Comparison of ENCODE assay signal across 8 mouse cellular contexts in genomic region chr14:73502591-73503184, GRCm38 (mm10). TPM values are rescaled to one million over a fixed set of nuclear protein-coding genes. Genes with fewer than 3 reads are reported as not detected.
A peak's percentile ranks its signal among the peaks of the same experiment; 100 is the strongest.
DNase-seq lines count a peak whose midpoint lies in the region; ATAC-seq and TF ChIP-seq lines count a peak whose summit lies in the region.

No protein-coding gene starts in this region.

- no peak overlapping the region for H3K4me3 ChIP-seq in liver, adult 2 months (ENCODE audit: insufficient read depth, low read depth, low read length)
- H3K4me3 ChIP-seq in liver, embryonic 12.5 days: no peak overlapping the region
- no peak overlapping the region for H3K4me3 ChIP-seq in intestine, embryonic 15.5 days (replicated peaks)
- no peak overlapping the region for H3K4me3 ChIP-seq in neural tube, embryonic 14.5 days (ENCODE audit: low read depth, low read length)

- no peaks in the 10 kb centered on the region for H3K9me3 ChIP-seq in liver, embryonic 12.5 days (replicated peaks)
- no peaks in the 10 kb centered on the region for H3K9me3 ChIP-seq in intestine, embryonic 15.5 days
- no peaks in the 10 kb centered on the region for H3K9me3 ChIP-seq in neural tube, embryonic 14.5 days (ENCODE audit: control insufficient read depth, low read length)

- DNase-seq in liver, adult 2 months (ENCODE audit: extremely low read depth, low read depth, low spot score): no peak
- peak; percentile 32 for DNase-seq in cerebellum, adult 8-10 months
- DNase-seq in frontal cortex, postnatal 36 days (ENCODE audit: low spot score in 2 of 2): peak; percentile 4 to 29
- no peak for DNase-seq in B cell, adult 2 months
- no peak for DNase-seq in T-cell, adult 2 months (ENCODE audit: low spot score)

- no peak overlapping the region for H3K4me2 ChIP-seq in liver, embryonic 12.5 days
- 0 out of 2 replicates have a peak overlapping the region, but pooled peaks have one; percentile 14 for H3K4me2 ChIP-seq in intestine, embryonic 15.5 days (replicated peaks)
- no peak overlapping the region for H3K4me2 ChIP-seq in neural tube, embryonic 14.5 days (ENCODE audit: low read depth, low read length)

- peak overlapping the region; percentile 67 for H3K27ac ChIP-seq in liver, adult 2 months (replicated peaks; ENCODE audit: insufficient read depth, low read depth, low read length)
- H3K27ac ChIP-seq in liver, embryonic 12.5 days: no peak overlapping the region
- peak overlapping the region; percentile 51 for H3K27ac ChIP-seq in intestine, embryonic 15.5 days
- H3K27ac ChIP-seq in neural tube, embryonic 14.5 days (ENCODE audit: low read depth, low read length): peak overlapping the region; percentile 74; the same call in 1 of the 2 replicates

- no peaks in the 10 kb centered on the region for H3K27me3 ChIP-seq in liver, adult 2 months (ENCODE audit: control insufficient read depth, insufficient read depth, low read length)
- H3K27me3 ChIP-seq in liver, embryonic 12.5 days (replicated peaks): no peaks in the 10 kb centered on the region
- no peaks in the 10 kb centered on the region for H3K27me3 ChIP-seq in intestine, embryonic 15.5 days (replicated peaks)
- no peaks in the 10 kb centered on the region for H3K27me3 ChIP-seq in neural tube, embryonic 14.5 days (ENCODE audit: control insufficient read depth, insufficient read depth, low read length)

- no peaks in the 10 kb centered on the region for H3K36me3 ChIP-seq in liver, adult 2 months (ENCODE audit: control insufficient read depth, insufficient read depth, low read length)
- H3K36me3 ChIP-seq in liver, embryonic 12.5 days: no peaks in the 10 kb centered on the region
- no peaks in the 10 kb centered on the region for H3K36me3 ChIP-seq in intestine, embryonic 15.5 days
- no peaks in the 10 kb centered on the region for H3K36me3 ChIP-seq in neural tube, embryonic 14.5 days (ENCODE audit: control insufficient read depth, insufficient read depth, low read length)

- H3K4me1 ChIP-seq in liver, adult 2 months (ENCODE audit: control insufficient read depth, insufficient read depth, low read length): 0 out of 2 replicates have a peak, but pooled peaks cover 3% of the 10 kb centered on the region
- peaks cover 11% of the 10 kb centered on the region for H3K4me1 ChIP-seq in liver, embryonic 12.5 days
- H3K4me1 ChIP-seq in intestine, embryonic 15.5 days (replicated peaks): peaks cover 5% of the 10 kb centered on the region
- 0 out of 2 replicates have a peak, but pooled peaks cover 5% of the 10 kb centered on the region for H3K4me1 ChIP-seq in neural tube, embryonic 14.5 days (ENCODE audit: control insufficient read depth, insufficient read depth, low read length)

- no peak for TF ChIP-seq CTCF in liver, adult 2 months (IDR thresholded peaks at IDR 0.05; ENCODE audit: low read depth, low read length)

- no peak overlapping the region for H3K9ac ChIP-seq in liver, adult 2 months (ENCODE audit: low read depth, low read length)
- H3K9ac ChIP-seq in liver, embryonic 12.5 days: no peak overlapping the region
- no peak overlapping the region; the same call in 1 of the 2 replicates for H3K9ac ChIP-seq in intestine, embryonic 15.5 days
- no peak overlapping the region for H3K9ac ChIP-seq in neural tube, embryonic 14.5 days (replicated peaks; ENCODE audit: low read depth, low read length)

- 48% methylated on average over 7 of the region's 7 CpGs for WGBS in liver, adult 2 months
- 47% methylated on average over 7 of the region's 7 CpGs for WGBS in liver, embryonic 12.5 days (ENCODE audit: insufficient replicate concordance)
- WGBS in intestine, embryonic 15.5 days: 30% methylated on average over 7 of the region's 7 CpGs
- 18% methylated on average over 7 of the region's 7 CpGs for WGBS in neural tube, embryonic 14.5 days

- ATAC-seq in liver, embryonic 12.5 days: no peak
- peak; percentile 83 for ATAC-seq in intestine, embryonic 15.5 days
- peak; percentile 84 for ATAC-seq in neural tube, embryonic 14.5 days (ENCODE audit: low read depth)

- no peaks in the 10 kb centered on the region for H3K79me2 ChIP-seq in liver, adult 2 months (ENCODE audit: control insufficient read depth, insufficient read depth, low read length)

- no peak for TF ChIP-seq POLR2A in liver, adult 2 months (IDR thresholded peaks at IDR 0.05; ENCODE audit: extremely low read depth, insufficient read depth, low read length)

RNA-seq across cellular contexts. Expression of gene Med4, which starts 7.1 kb away (rescaled TPM):
- 10.1 and 11.2 TPM in 2 replicates for total RNA-seq in liver, adult 2 months (2014; rRNA removed)
- 6.1 and 6.3 TPM in 2 replicates for polyA plus RNA-seq in liver, adult 2 months (2012; rRNA removed)
- polyA plus RNA-seq in liver, embryonic 12.5 days (2016; fragmentation: Nextera tagmentation; extraction: Ambion mirVana): 43.0 and 45.1 TPM in 2 replicates
- 65.9 and 67.6 TPM in 2 replicates for polyA plus RNA-seq in intestine, embryonic 15.5 days (2015; fragmentation: Nextera tagmentation; extraction: Ambion mirVana)
- polyA plus RNA-seq in neural tube, embryonic 14.5 days (2014; fragmentation: Nextera tagmentation; extraction: Ambion mirVana): 79.1 and 80.7 TPM in 2 replicates

RNA-seq across cellular contexts. Expression of gene Sucla2, which starts 22.4 kb away (rescaled TPM):
- 137 and 183 TPM in 2 replicates for total RNA-seq in liver, adult 2 months (2014; rRNA removed)
- 36.5 and 38.1 TPM in 2 replicates for polyA plus RNA-seq in liver, adult 2 months (2012; rRNA removed)
- 62.5 and 65.1 TPM in 2 replicates for polyA plus RNA-seq in liver, embryonic 12.5 days (2016; fragmentation: Nextera tagmentation; extraction: Ambion mirVana)
- 117 and 132 TPM in 2 replicates for polyA plus RNA-seq in intestine, embryonic 15.5 days (2015; fragmentation: Nextera tagmentation; extraction: Ambion mirVana)
- 139 and 150 TPM in 2 replicates for polyA plus RNA-seq in neural tube, embryonic 14.5 days (2014; fragmentation: Nextera tagmentation; extraction: Ambion mirVana)

RNA-seq across cellular contexts. Expression of gene Nudt15, which starts 45.4 kb away (rescaled TPM):
- total RNA-seq in liver, adult 2 months (2014; rRNA removed): 1.1 and 1.2 TPM in 2 replicates
- polyA plus RNA-seq in liver, adult 2 months (2012; rRNA removed): 0.86 and 0.92 TPM in 2 replicates
- polyA plus RNA-seq in liver, embryonic 12.5 days (2016; fragmentation: Nextera tagmentation; extraction: Ambion mirVana): 5.5 and 5.8 TPM in 2 replicates
- 6.3 and 6.7 TPM in 2 replicates for polyA plus RNA-seq in intestine, embryonic 15.5 days (2015; fragmentation: Nextera tagmentation; extraction: Ambion mirVana)
- polyA plus RNA-seq in neural tube, embryonic 14.5 days (2014; fragmentation: Nextera tagmentation; extraction: Ambion mirVana): 10.5 and 14.6 TPM in 2 replicates

Comparison
In these comparisons a context has a peak if more than half of its experiments do, and no peak if none do; other contexts are left out.
1. DNase-seq: peak in cerebellum, adult 8-10 months (single experiment) and frontal cortex, postnatal 36 days (2 of 2); none in liver, adult 2 months (single experiment), B cell, adult 2 months (0 of 2) and T-cell, adult 2 months (single experiment).